Mouse (Mus musculus): ENCODE data around the gene Arih2.

DNA sequence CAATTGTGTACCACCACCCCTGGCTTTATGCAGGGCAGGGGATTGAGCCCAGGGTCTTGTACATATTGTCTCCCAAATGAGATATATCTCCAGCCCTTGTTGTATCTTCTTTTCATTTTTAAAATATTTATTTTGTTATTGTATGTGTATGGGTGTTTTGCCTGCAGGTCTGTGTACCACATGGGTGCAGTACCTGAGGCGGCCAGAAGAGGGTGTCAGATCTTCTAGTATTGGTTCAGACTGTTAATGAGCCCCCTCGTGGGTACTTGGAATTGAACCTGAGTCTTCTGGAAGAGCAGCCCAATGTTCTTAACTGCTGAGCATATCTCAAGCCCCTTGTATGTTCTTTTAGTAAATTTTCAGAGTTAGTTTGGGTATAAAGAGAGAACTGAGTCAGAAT lies 24.0 kb upstream of the Arih2 start:
- TF ChIP-seq CTCF (IDR thresholded peaks at IDR 0.05; ENCODE audit: extremely low read depth, insufficient read depth, low read length) (0 out of 2 replicates have a peak, but pooled peaks have one; percentile 19), POLR2A (IDR thresholded peaks at IDR 0.05; ENCODE audit: extremely low read depth, insufficient read depth, low read length) (no peak)
